Comparison of ENCODE assay signal across 23 mouse cellular contexts in the genomic region with DNA sequence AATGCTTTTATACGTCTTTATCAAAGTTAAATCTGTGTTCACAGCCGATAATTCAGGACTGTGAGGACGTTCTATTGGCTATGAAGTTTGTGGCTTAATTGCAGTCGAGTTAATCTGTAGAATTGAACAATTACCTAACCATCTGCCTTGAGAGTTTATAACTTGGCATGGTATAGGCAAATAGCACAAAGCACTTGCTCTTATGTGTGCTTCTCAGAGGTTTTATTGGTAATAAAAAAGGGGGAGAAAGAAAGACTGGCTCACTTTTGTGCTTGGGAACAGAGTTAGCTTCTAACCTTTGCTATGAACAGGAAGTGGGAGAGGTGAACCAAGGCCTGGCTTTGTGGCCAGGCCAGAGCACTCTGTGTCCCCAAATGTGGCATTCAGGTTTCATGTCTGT. TPM values are rescaled to one million over a fixed set of nuclear protein-coding genes. Genes with fewer than 3 reads are reported as not detected.
DNase-seq lines count a peak whose midpoint lies in the region; ATAC-seq and TF ChIP-seq lines count a peak whose summit lies in the region.
"Had no signal": no experiment of that assay in that cellular context is flagged by ENCODE, and none has a peak within 500 bp of the region (broad histone marks: within the 10 kb centered on the region; RNA-seq: fewer than 3 reads in every experiment).

No protein-coding gene starts in this region.

- TF ChIP-seq CTCF in small intestine, adult 2 months (IDR thresholded peaks at IDR 0.05; ENCODE audit: extremely low read depth, insufficient read length, insufficient replicate concordance, low read depth, low read length), result no peak

- no peaks in the 10 kb centered on the region for H3K36me3 ChIP-seq in lung, embryonic 16.5 days (ENCODE audit: control insufficient read depth, insufficient read depth, low read length)
- no peaks in the 10 kb centered on the region for H3K36me3 ChIP-seq in small intestine, adult 2 months (ENCODE audit: control insufficient read depth, insufficient read depth, low read length)
- H3K36me3 ChIP-seq: embryonic facial prominence, embryonic 12.5 days; embryonic facial prominence, embryonic 15.5 days; hindbrain, embryonic 10.5 days; hindbrain, embryonic 13.5 days had no signal

- H3K27ac ChIP-seq in lung, embryonic 16.5 days (ENCODE audit: low read length), result peak overlapping the region; percentile 13; the same call in 1 of the 2 replicates
- peak overlapping the region; percentile 54 for H3K27ac ChIP-seq in small intestine, adult 2 months (ENCODE audit: insufficient read depth, low read depth, low read length)
- H3K27ac ChIP-seq: embryonic facial prominence, embryonic 12.5 days; embryonic facial prominence, embryonic 15.5 days; gastrocnemius, adult 2 months; hindbrain, embryonic 10.5 days; hindbrain, embryonic 13.5 days had no signal

- no peaks in the 10 kb centered on the region for H3K27me3 ChIP-seq in lung, embryonic 16.5 days (ENCODE audit: control insufficient read depth, insufficient read depth, low read depth, low read length)
- H3K27me3 ChIP-seq in small intestine, adult 2 months (ENCODE audit: control insufficient read depth, insufficient read depth, low read length), result no peaks in the 10 kb centered on the region
- H3K27me3 ChIP-seq: embryonic facial prominence, embryonic 12.5 days; embryonic facial prominence, embryonic 15.5 days; hindbrain, embryonic 13.5 days had no signal

- no peak overlapping the region for H3K4me2 ChIP-seq in lung, embryonic 16.5 days (ENCODE audit: low read depth, low read length)
- H3K4me2 ChIP-seq: embryonic facial prominence, embryonic 12.5 days; embryonic facial prominence, embryonic 15.5 days; hindbrain, embryonic 13.5 days had no signal

- no peak overlapping the region for H3K4me3 ChIP-seq in lung, embryonic 16.5 days (ENCODE audit: low read length)
- no peak overlapping the region for H3K4me3 ChIP-seq in small intestine, adult 2 months (ENCODE audit: low read depth, low read length)
- H3K4me3 ChIP-seq: embryonic facial prominence, embryonic 12.5 days; embryonic facial prominence, embryonic 15.5 days; gastrocnemius, adult 2 months; hindbrain, embryonic 10.5 days; hindbrain, embryonic 13.5 days had no signal

- H3K9ac ChIP-seq in lung, embryonic 16.5 days (ENCODE audit: low read length), result no peak overlapping the region
- H3K9ac ChIP-seq: embryonic facial prominence, embryonic 12.5 days; embryonic facial prominence, embryonic 15.5 days; forebrain, postnatal 0 days; hindbrain, embryonic 13.5 days had no signal

- no peaks in the 10 kb centered on the region; the same call in 1 of the 2 replicates for H3K9me3 ChIP-seq in lung, embryonic 16.5 days (ENCODE audit: control insufficient read depth, low read length)
- H3K9me3 ChIP-seq: embryonic facial prominence, embryonic 12.5 days; embryonic facial prominence, embryonic 15.5 days; hindbrain, embryonic 10.5 days; hindbrain, embryonic 13.5 days had no signal

- 56% methylated on average over 4 of the region's 4 CpGs for WGBS in lung, embryonic 16.5 days
- 20% methylated on average over 4 of the region's 4 CpGs for WGBS in large intestine, adult 2 months
- 23% methylated on average over 4 of the region's 4 CpGs for WGBS in small intestine, adult 2 months

- intact Hi-C loops in heart, postnatal 36 days (cut with DNase I), result no loop called here

- H3K4me1 ChIP-seq in lung, embryonic 16.5 days (replicated peaks; ENCODE audit: control insufficient read depth, insufficient read depth, low read length), result 0 out of 2 replicates have a peak, but pooled peaks cover 5% of the 10 kb centered on the region
- H3K4me1 ChIP-seq in small intestine, adult 2 months (ENCODE audit: control insufficient read depth, insufficient read depth, insufficient read length, low read length), result peaks cover 10% of the 10 kb centered on the region; the same call in 1 of the 2 replicates
- H3K4me1 ChIP-seq: embryonic facial prominence, embryonic 12.5 days; hindbrain, embryonic 10.5 days; hindbrain, embryonic 13.5 days had no signal

- no peak for TF ChIP-seq POLR2A in small intestine, adult 2 months (IDR thresholded peaks at IDR 0.05; ENCODE audit: low read depth, low read length)

- no peak for ATAC-seq in lung, embryonic 16.5 days (ENCODE audit: low read depth)
- ATAC-seq: forebrain, embryonic 14.5 days; forebrain, postnatal 0 days; hindbrain, embryonic 16.5 days had no signal

- DNase-seq in heart, adult 11 months, result peak; percentile 52
- no peak for DNase-seq in heart, postnatal 36 days
- DNase-seq in lung, postnatal 14 days, result no peak
- peak; percentile 76 for DNase-seq in large intestine, adult 2 months (ENCODE audit: low read depth, low spot score)
- DNase-seq in layer of hippocampus, postnatal 14 days (ENCODE audit: low spot score in 2 of 2), result no peak
- DNase-seq in spleen, postnatal 4 days (ENCODE audit: low spot score in 2 of 2), result no peak
- DNase-seq: adrenal gland, postnatal 14 days; cerebellum, adult 11 months; cerebellum, adult 2 months; cerebellum, adult 9-11 months; cerebellum, postnatal 25 days; forebrain, postnatal 0 days; gastrocnemius, adult 2 months; gastrocnemius, postnatal 14 days; heart, adult 18-20 months had no signal

RNA-seq across cellular contexts. Expression of a gene that starts 53.8 kb away (rescaled TPM):
- total RNA-seq in heart, postnatal 36 days (2021), result 10 to 100 TPM; 51.1 to 64.5 TPM
- polyA plus RNA-seq in lung, embryonic 16.5 days (2015; fragmentation: Nextera tagmentation; extraction: Ambion mirVana), result 4.4 and 4.8 TPM in 2 replicates
- 2.7 and 8.9 TPM in 2 replicates for polyA plus RNA-seq in large intestine, adult 2 months (2012; rRNA removed)
- 6.1 and 7.9 TPM in 2 replicates for polyA plus RNA-seq in small intestine, adult 2 months (2012; rRNA removed)
- 1 to 10 TPM; 4.2 to 5.1 TPM for total RNA-seq in layer of hippocampus, postnatal 14 days (2021)

Comparison
In these comparisons a context has a peak if more than half of its experiments do, and no peak if none do; other contexts are left out.
1. DNase-seq: peak in heart, adult 11 months (single experiment) and large intestine, adult 2 months (single experiment); none in heart, postnatal 36 days (0 of 2), lung, postnatal 14 days (single experiment), layer of hippocampus, postnatal 14 days (0 of 2) and spleen, postnatal 4 days (0 of 2).